ENCODE assay signal across 26 mouse cellular contexts in genomic region chr13:34644401-34644800, GRCm38 (mm10). TPM values are rescaled to one million over a fixed set of nuclear protein-coding genes. Genes with fewer than 3 reads are reported as not detected.
A peak's percentile ranks its signal among the peaks of the same experiment; 100 is the strongest.
DNase-seq lines count a peak whose midpoint lies in the region; ATAC-seq and TF ChIP-seq lines count a peak whose summit lies in the region.
"Had no signal": no experiment of that assay in that cellular context is flagged by ENCODE, and none has a peak within 500 bp of the region (broad histone marks: within the 10 kb centered on the region; RNA-seq: fewer than 3 reads in every experiment).

No protein-coding gene starts in this region.

- H3K9me3 ChIP-seq in midbrain, embryonic 11.5 days (ENCODE audit: control insufficient read depth, low read length) = no peaks in the 10 kb centered on the region
- no peaks in the 10 kb centered on the region for H3K9me3 ChIP-seq in midbrain, embryonic 16.5 days (replicated peaks; ENCODE audit: control insufficient read depth, low read length, poor library complexity, severe bottlenecking)
- H3K9me3 ChIP-seq in ES-E14 (ENCODE audit: control insufficient read depth, insufficient read depth, low read depth, low read length) = no peaks in the 10 kb centered on the region
- H3K9me3 ChIP-seq in hindbrain, embryonic 10.5 days = no peaks in the 10 kb centered on the region
- H3K9me3 ChIP-seq: midbrain, embryonic 15.5 days; stomach, embryonic 15.5 days had no signal

- no peaks in the 10 kb centered on the region for H3K36me3 ChIP-seq in midbrain, embryonic 11.5 days (ENCODE audit: control insufficient read depth, insufficient read depth, low read length)
- no peaks in the 10 kb centered on the region for H3K36me3 ChIP-seq in midbrain, embryonic 16.5 days (ENCODE audit: control insufficient read depth, insufficient read depth, low read length)
- H3K36me3 ChIP-seq in ES-E14 (ENCODE audit: control insufficient read depth, insufficient read depth, low read length, poor library complexity, severe bottlenecking) = no peaks in the 10 kb centered on the region
- H3K36me3 ChIP-seq in hindbrain, embryonic 10.5 days = no peaks in the 10 kb centered on the region
- H3K36me3 ChIP-seq: midbrain, embryonic 15.5 days; stomach, embryonic 15.5 days had no signal

- H3K27me3 ChIP-seq in midbrain, embryonic 11.5 days (ENCODE audit: control insufficient read depth, insufficient read depth, low read length) = peaks cover under 1% of the 10 kb centered on the region; the same call in 1 of the 2 replicates
- H3K27me3 ChIP-seq in midbrain, embryonic 16.5 days (ENCODE audit: control insufficient read depth, insufficient read depth, low read depth, low read length) = no peaks in the 10 kb centered on the region
- peaks cover 23% of the 10 kb centered on the region; the same call in 1 of the 2 replicates for H3K27me3 ChIP-seq in hindbrain, embryonic 10.5 days (ENCODE audit: insufficient read depth, poor library complexity, severe bottlenecking)
- H3K27me3 ChIP-seq: stomach, embryonic 15.5 days had no signal

- no peak overlapping the region for H3K27ac ChIP-seq in midbrain, embryonic 11.5 days (ENCODE audit: low read depth, low read length)
- H3K27ac ChIP-seq in midbrain, embryonic 16.5 days (ENCODE audit: low read length) = no peak overlapping the region
- H3K27ac ChIP-seq in ES-E14 (ENCODE audit: insufficient read depth, low read depth, low read length, poor library complexity, severe bottlenecking) = no peak overlapping the region
- no peak overlapping the region for H3K27ac ChIP-seq in hindbrain, embryonic 10.5 days
- H3K27ac ChIP-seq: heart, adult 2 months; layer of hippocampus, adult 2 months; liver, embryonic 14.5 days; midbrain, embryonic 15.5 days; stomach, embryonic 15.5 days had no signal

- 83% methylated on average over 14 of the region's 14 CpGs for WGBS in midbrain, embryonic 11.5 days
- WGBS in midbrain, embryonic 16.5 days = 84% methylated on average over 14 of the region's 14 CpGs
- WGBS in hindbrain, embryonic 10.5 days = 82% methylated on average over 14 of the region's 14 CpGs

- peak; percentile 91 for DNase-seq in heart, adult 11 months
- DNase-seq in heart, adult 9 months (ENCODE audit: low spot score in 2 of 2) = no peak
- peak; percentile 71 for DNase-seq in midbrain, embryonic 11.5 days (ENCODE audit: low spot score, missing footprints)
- no peak for DNase-seq in ES-E14 (ENCODE audit: low read depth, low spot score)
- DNase-seq in hindbrain, embryonic 10.5 days (ENCODE audit: low spot score) = no peak
- DNase-seq in thymus, postnatal 25 days = no peak
- DNase-seq: adrenal gland, adult 2 months; cerebellum, adult 2 months; cerebellum, postnatal 14 days; gastrocnemius, postnatal 25 days; heart, adult 2 months; heart, postnatal 14 days; kidney, adult 18-20 months; kidney, postnatal 36 days; lung, embryonic 14.5 days; lung, postnatal 14 days; right cerebral cortex, postnatal 25 days; thymus, adult 2 months had no signal

- H3K4me2 ChIP-seq in midbrain, embryonic 11.5 days = no peak overlapping the region
- no peak overlapping the region for H3K4me2 ChIP-seq in midbrain, embryonic 16.5 days (ENCODE audit: low read length)
- H3K4me2 ChIP-seq: lung, embryonic 14.5 days; midbrain, embryonic 15.5 days; stomach, embryonic 15.5 days had no signal

- ATAC-seq in midbrain, embryonic 11.5 days (ENCODE audit: low FRiP score) = no peak
- no peak for ATAC-seq in midbrain, embryonic 16.5 days
- ATAC-seq: activated CD4-positive, CD25-positive, alpha-beta regulatory T cell, adult 4 months; forebrain, embryonic 14.5 days; hindbrain, embryonic 16.5 days; midbrain, embryonic 15.5 days had no signal

- no peaks in the 10 kb centered on the region for H3K4me1 ChIP-seq in midbrain, embryonic 11.5 days (ENCODE audit: control insufficient read depth, insufficient read depth, low read length)
- H3K4me1 ChIP-seq in midbrain, embryonic 16.5 days (ENCODE audit: control insufficient read depth, insufficient read depth, low read length) = no peaks in the 10 kb centered on the region; the same call in 1 of the 2 replicates
- peaks cover 0 to 3% of the 10 kb centered on the region in 2 experiments; a peak in 1 of 4 replicates for H3K4me1 ChIP-seq in ES-E14 (ENCODE audit: control insufficient read depth in 2 of 2, insufficient read depth in 2 of 2, low read length in 2 of 2, poor library complexity in 1 of 2)
- 0 out of 2 replicates have a peak, but pooled peaks cover 10% of the 10 kb centered on the region for H3K4me1 ChIP-seq in hindbrain, embryonic 10.5 days (replicated peaks)
- H3K4me1 ChIP-seq: midbrain, embryonic 15.5 days; stomach, embryonic 15.5 days had no signal

- H3K9ac ChIP-seq in midbrain, embryonic 11.5 days (ENCODE audit: low read length) = no peak overlapping the region
- H3K9ac ChIP-seq in midbrain, embryonic 16.5 days (ENCODE audit: low read depth, low read length) = no peak overlapping the region
- H3K9ac ChIP-seq in ES-E14 (ENCODE audit: insufficient read depth, low read depth, low read length, poor library complexity, severe bottlenecking) = peak overlapping the region; percentile 30; the same call in 1 of the 2 replicates
- H3K9ac ChIP-seq: liver, embryonic 14.5 days; lung, embryonic 14.5 days; midbrain, embryonic 15.5 days; stomach, embryonic 15.5 days had no signal

- no peak overlapping the region for H3K4me3 ChIP-seq in midbrain, embryonic 11.5 days (ENCODE audit: low read depth, low read length)
- no peak overlapping the region for H3K4me3 ChIP-seq in midbrain, embryonic 16.5 days (ENCODE audit: low read depth, low read length)
- peak overlapping the region in 1 of 2 experiments; percentile 31; a peak in 1 of 4 replicates for H3K4me3 ChIP-seq in ES-E14 (ENCODE audit: insufficient read depth in 1 of 2, low read depth in 1 of 2, low read length in 2 of 2, poor library complexity in 1 of 2, severe bottlenecking in 1 of 2)
- no peak overlapping the region for H3K4me3 ChIP-seq in hindbrain, embryonic 10.5 days
- H3K4me3 ChIP-seq: heart, adult 2 months; layer of hippocampus, adult 2 months; midbrain, embryonic 15.5 days; stomach, embryonic 15.5 days had no signal

- in situ Hi-C loops in ES-E14 (cut with MboI; ENCODE audit: low sequenced_read_pairs in 2 of 2, unreplicated experiment in 2 of 2) = no loop called here

TF ChIP-seq in ES-E14, 5 proteins besides CTCF, POLR2A, EP300 and RAD21:
- no peak for TF ChIP-seq ZNF384 (IDR thresholded peaks at IDR 0.05; ENCODE audit: low read depth, low read length)
- no peak for TF ChIP-seq HCFC1 (IDR thresholded peaks at IDR 0.05; ENCODE audit: borderline replicate concordance, insufficient read depth, low read length)
- TF ChIP-seq CHD2 (IDR thresholded peaks at IDR 0.05; ENCODE audit: low read depth, low read length) = no peak
- no peak for TF ChIP-seq MAFK (IDR thresholded peaks at IDR 0.05; ENCODE audit: insufficient read depth, low read depth, low read length)
- TF ChIP-seq ZC3H11A (IDR thresholded peaks at IDR 0.05; ENCODE audit: borderline replicate concordance, low read depth, low read length) = no peak

RNA-seq across cellular contexts. Expression of gene Pxdc1, which starts 8.9 kb away (rescaled TPM):
- 7.0 and 7.4 TPM in 2 replicates for polyA plus RNA-seq in midbrain, embryonic 11.5 days (2014; fragmentation: Nextera tagmentation; extraction: Ambion mirVana)
- 9.2 and 11.7 TPM in 2 replicates for polyA plus RNA-seq in midbrain, embryonic 16.5 days (2015; fragmentation: Nextera tagmentation; extraction: Ambion mirVana)
- total RNA-seq in ES-E14 (2012; rRNA removed) = 7.0 and 16.6 TPM in 2 replicates
- 3.2 and 3.6 TPM in 2 replicates for polyA plus RNA-seq in hindbrain, embryonic 10.5 days (2016; fragmentation: Nextera tagmentation; extraction: Ambion mirVana)

Comparison
In these comparisons a context has a peak if more than half of its experiments do, and no peak if none do; other contexts are left out.
1. DNase-seq: peak in heart, adult 11 months (single experiment) and midbrain, embryonic 11.5 days (single experiment); none in heart, adult 9 months (0 of 2), ES-E14 (single experiment), hindbrain, embryonic 10.5 days (single experiment) and thymus, postnatal 25 days (single experiment).